Mouse (Mus musculus): Measurements from ENCODE around the gene Ppp1r14a. TPM values are rescaled to one million over a fixed set of nuclear protein-coding genes. Genes with fewer than 3 reads are reported as not detected.

The Ppp1r14a gene
- total RNA-seq, 2 experiments from 2014 or later, result 20.8 to 21.6 TPM

DNA sequence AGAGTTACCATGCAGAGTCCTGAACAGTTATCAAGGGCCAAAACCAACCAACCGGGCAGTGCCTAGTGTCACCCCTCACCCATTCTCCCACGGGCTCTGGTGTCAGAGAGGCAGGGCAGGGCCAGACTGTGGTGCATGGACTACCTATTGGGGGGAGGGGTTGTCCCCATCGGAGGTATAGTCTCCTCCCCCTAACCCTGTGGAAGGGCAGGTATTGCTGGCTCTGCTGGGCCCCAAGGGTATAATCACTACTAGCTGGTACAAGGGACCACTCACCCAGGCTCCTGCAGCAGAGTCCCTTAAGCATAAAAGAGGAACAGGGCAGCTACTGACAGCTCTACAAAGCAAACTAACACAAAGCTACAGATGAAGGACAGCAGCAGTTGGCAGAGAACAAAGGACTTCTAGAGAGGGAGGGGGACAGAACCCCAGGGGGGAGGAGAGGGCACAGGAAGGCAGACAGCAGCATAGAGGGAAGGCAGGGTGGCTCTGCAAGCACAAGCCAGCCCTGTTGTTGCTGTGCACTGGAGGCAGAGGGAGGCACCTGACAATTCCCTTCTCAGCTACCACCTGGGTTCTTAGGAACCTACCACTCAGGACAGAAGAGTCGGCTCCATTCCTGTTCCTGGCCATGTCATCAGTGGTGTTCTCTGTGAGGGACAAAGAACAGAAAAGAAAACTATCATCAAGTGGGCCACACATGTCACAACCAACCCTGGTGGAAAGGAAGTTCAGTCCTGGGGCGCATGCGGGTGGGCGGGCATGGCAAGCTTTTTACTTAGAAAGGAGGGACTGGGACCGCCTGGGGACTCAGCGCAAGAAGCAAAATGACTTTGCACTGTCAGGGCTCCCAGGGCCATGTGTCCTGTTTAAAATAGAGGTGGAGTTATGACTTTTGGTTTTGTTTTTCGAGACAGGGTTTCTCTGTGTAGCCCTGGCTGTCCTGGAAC is 29.1 kb upstream of the Ppp1r14a start:
- H3K4me3 ChIP-seq, result no peak overlapping the region
- TF ChIP-seq CTCF (conservative IDR thresholded peaks at IDR 0.05), result no peak
- no peak overlapping the region for H3K27ac ChIP-seq
- DNase-seq (ENCODE audit: low spot score in 2 of 2), result no peak

DNA sequence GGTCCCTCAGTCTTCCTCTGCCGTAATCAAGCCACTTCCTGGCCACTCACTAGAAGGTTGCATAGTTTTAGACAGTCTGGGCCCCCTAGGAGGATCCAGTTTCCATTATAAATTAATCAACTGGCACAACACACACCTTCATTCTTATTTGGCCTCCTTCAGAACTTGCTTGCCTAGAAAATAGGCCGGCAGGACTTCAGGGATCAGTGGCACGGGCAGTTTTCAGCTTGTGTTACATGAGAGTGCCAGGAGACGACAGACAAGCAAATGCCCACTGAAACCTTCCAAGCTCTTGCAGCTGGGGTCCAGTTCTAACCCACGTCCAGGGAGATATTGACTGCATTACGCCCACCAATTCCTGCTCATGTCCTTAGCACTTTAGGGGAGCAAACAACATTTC is 27.0 kb upstream of the Ppp1r14a start:
- no peak for DNase-seq (ENCODE audit: low spot score in 2 of 2)
- no peak for TF ChIP-seq CTCF (conservative IDR thresholded peaks at IDR 0.05)
- H3K27ac ChIP-seq, result no peak overlapping the region
- H3K4me3 ChIP-seq, result no peak overlapping the region

DNA sequence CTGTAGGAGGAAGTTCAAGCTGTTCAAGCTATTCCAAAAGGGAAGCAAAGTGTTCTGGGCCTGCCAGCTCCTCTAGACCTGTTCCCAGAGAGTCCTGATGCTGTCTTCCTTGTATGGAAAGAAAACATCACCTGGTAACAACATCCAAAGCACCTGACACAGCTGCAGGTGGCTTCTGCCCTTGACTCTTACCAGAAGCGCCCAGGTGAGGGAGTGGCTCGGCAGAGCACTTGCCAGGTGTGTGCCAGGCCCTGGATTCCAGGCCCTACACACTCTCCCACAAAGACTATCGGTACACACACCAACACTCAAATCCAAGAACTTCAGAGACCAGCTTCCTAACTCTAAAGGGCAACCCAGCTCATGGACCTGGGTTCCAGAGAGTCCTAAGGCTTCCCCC is 25.3 kb upstream of the Ppp1r14a start:
- no peak for TF ChIP-seq CTCF (conservative IDR thresholded peaks at IDR 0.05)
- H3K4me3 ChIP-seq, result no peak overlapping the region

DNA sequence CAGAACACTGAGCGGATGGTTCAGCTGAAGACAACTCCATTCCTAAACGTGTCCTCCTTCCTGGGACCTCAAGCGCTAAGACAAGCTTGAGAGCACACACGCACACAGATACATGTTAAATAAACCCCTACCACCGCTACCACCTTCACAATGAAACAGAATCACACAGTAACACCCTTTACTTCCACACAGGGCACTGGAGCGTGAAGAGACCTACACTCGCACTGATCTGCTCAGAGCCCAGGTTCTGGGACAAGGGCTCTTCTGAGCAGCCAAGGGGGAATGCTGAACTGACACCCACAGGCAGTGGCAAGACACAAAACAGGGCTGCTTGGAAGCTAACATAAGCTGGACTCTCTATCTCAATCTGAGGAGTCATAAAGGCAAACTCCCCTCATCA is 23.5 kb upstream of the Ppp1r14a start:
- no peak for TF ChIP-seq CTCF (conservative IDR thresholded peaks at IDR 0.05)
- Histone ChIP-seq H3K27ac (no peak overlapping the region), H3K4me3 (no peak overlapping the region)
- DNase-seq (ENCODE audit: low spot score in 2 of 2), result no peak

More for the DNA sequence above, 25.3 kb upstream of the Ppp1r14a start:
- no peak overlapping the region for H3K27ac ChIP-seq
- DNase-seq (ENCODE audit: low spot score in 2 of 2), result no peak

DNA sequence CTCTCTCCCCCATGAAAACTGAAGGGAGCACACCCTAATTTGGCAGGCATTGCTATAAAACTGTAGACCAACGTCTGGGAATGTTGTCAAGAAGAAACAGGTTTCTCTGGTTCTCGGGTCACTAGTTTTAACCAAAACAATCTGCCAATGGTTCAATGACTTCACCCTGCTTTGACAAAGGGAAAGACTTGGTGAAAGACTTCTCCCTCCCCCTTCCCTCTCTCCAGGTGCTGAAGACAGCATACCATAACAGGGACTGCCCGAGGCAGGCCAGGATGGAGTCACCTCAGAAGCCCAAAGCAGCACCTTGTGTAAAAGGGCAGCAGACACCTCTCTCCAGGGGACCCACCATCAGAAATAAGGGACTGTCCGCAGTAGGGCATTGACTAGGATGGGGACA is 22.2 kb upstream of the Ppp1r14a start:
- no peak for DNase-seq (ENCODE audit: low spot score in 2 of 2)
- H3K4me3 ChIP-seq, result no peak overlapping the region
- TF ChIP-seq CTCF (conservative IDR thresholded peaks at IDR 0.05), result no peak
- no peak overlapping the region for H3K27ac ChIP-seq

DNA sequence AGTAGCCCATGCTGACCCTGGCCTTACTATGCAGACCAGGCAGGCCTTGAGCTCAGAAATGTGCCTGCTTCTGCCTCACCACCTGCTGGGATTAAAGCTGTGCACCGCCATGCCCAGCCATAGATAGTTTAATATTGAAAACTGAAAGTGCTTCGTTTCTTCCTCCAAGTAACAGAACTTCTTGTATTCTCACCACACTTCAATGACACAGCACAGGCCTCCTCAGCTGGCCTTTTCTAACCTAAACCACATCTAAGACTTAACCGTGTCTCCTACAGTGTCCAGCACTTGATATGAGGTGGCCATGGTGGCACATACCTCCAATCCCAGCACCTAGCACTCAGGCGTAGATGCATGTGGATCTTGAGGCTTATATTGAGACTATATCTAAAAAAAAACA is 18.7 kb upstream of the Ppp1r14a start:
- TF ChIP-seq CTCF (conservative IDR thresholded peaks at IDR 0.05), result no peak
- H3K27ac ChIP-seq, result no peak overlapping the region
- DNase-seq (ENCODE audit: low spot score in 2 of 2), result no peak
- H3K4me3 ChIP-seq, result no peak overlapping the region

DNA sequence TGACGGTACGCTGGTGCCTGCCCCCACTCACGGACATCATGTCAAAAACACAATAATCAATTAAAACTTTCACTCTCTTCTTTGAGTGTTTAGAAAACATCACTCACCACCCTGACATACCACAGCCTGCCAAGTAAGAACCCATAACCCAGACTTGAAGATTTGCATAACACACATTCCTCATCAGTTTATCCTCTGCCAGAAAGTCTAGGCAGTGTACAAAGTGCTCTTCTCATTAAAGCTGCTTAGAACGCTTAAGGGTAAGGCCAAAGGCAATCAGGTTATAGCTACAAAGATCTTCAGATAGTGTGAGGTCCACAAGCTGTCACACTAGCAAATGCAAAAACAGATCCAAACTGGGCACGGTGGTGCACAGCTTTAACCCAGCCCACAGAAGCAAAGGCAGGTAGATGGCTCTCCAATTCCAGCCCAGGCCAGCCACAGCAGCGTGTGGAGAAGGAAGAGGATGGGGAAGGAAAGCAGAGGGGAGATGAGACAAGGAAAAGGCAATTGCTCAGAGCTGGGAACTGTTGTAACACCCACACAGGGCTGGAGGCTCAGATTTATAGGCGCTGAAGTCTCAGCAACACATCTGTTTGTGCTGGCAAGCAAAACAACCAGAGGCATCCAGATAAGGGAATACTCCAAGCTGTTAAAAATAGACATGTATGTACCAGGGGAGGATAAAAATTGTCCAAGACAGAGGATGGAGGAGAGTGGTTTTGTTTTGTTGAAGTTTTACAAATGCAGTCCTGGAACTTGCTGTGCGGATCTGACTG is 17.2 kb upstream of the Ppp1r14a start:
- no peak for TF ChIP-seq CTCF (conservative IDR thresholded peaks at IDR 0.05)
- DNase-seq (ENCODE audit: low spot score in 2 of 2), result no peak
- Histone ChIP-seq H3K27ac (peak overlapping the region; percentile 39; the same call in 1 of the 2 replicates), H3K4me3 (no peak overlapping the region)

DNA sequence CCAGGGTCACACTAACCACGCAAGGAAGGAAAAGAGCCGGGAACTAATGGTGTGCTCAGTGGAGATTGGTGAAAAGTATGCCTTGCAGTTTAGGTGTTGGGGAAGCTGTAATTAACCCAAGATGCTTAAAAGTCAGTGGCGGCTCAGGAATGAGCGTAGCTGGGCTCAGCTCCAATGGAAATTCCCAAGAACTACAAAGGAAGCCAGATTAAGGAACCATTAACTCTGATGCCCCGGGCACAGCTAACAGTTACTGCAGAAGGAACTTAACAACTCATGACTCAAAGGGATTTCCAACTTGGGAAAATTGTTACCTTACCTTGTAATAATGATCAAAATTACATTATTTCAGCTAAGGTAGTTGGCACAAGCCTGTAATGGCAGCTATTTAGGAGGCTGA is 12.4 kb upstream of the Ppp1r14a start:
- no peak for DNase-seq (ENCODE audit: low spot score in 2 of 2)
- no peak overlapping the region for H3K27ac ChIP-seq
- H3K4me3 ChIP-seq, result no peak overlapping the region
- no peak for TF ChIP-seq CTCF (conservative IDR thresholded peaks at IDR 0.05)

DNA sequence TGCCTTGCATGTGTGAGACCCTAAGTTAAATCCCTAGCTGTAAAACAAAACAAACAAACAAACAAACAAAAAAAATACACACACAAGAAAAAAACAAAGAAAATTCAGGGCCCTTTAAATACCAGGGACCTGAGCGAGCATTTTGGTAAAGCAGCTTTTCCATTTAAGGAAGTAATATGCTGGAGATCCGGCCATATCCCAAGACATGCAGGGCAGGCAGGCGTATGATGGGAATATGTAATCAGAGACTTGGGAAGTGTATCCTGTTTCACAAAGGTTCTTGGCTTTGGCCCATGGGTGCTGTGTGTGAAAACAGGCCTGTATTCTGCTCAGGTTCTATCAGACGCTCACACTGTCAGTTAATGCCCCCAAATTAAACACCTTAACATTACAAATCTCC is 11.6 kb upstream of the Ppp1r14a start:
- Histone ChIP-seq H3K4me3 (no peak overlapping the region), H3K27ac (no peak overlapping the region)
- TF ChIP-seq CTCF (conservative IDR thresholded peaks at IDR 0.05), result no peak
- no peak for DNase-seq (ENCODE audit: low spot score in 2 of 2)

DNA sequence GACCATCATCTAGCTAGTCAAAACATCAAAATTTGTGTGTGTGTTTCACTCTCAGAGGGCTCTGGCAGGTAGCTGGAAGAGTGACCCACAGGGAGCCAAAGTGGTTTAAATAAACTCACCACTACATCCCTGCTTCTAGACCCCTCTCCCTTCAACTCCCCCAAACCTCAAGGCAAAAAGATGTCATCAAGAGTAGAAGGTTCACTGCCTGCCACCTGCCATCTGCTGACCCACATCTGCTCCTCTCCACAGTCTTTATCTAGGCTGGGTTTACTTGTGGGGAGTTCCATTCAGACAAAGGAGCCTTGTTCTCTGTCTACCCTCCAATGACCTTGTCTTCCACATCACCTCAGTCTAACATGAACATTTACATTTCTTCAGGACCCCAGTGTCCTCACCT is 9.8 kb upstream of the Ppp1r14a start:
- Histone ChIP-seq H3K27ac (no peak overlapping the region), H3K4me3 (no peak overlapping the region)
- no peak for TF ChIP-seq CTCF (conservative IDR thresholded peaks at IDR 0.05)
- no peak for DNase-seq (ENCODE audit: low spot score in 2 of 2)

DNA sequence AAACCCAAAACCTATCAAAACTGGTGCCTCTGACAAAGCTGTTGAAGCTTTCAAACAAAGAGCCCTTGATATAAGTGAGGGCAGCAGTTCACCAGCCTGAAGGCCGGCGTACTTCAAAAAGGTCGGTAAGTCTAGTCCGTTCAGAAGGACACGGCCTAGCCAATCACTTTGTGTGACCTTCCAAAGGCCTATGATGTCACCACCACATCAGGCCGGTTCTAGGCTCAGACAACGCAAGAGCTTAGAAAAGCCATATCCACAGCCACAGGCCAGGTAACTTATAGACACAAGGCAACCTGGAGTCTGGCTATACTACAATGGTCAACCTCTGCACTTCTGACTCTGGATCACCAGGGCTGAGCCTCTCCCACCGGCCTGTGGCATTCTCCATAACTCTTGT is 9.2 kb upstream of the Ppp1r14a start:
- no peak for TF ChIP-seq CTCF (conservative IDR thresholded peaks at IDR 0.05)
- no peak for DNase-seq (ENCODE audit: low spot score in 2 of 2)
- no peak overlapping the region for H3K27ac ChIP-seq
- H3K4me3 ChIP-seq, result no peak overlapping the region

DNA sequence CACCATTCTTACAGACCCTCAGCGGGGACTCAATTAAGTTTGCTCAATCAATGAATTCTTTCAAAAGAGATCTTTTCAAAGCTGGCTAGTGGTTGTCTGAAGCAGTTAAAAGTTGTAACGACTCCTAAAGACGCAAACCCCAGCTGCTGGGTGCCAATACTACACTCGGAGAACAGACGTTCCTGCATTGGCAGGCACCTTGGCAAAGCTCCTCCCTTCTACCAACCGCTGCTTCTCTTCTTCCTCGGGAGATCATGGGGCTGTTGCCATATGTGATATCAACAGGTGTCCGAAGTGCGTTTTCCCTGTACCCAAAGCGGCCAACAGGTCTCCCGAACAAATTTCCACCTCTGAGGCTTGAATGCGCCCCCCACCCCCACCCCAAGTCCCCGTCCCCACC is 8.3 kb upstream of the Ppp1r14a start:
- peak overlapping the region; percentile 68 for H3K4me3 ChIP-seq
- TF ChIP-seq CTCF (conservative IDR thresholded peaks at IDR 0.05), result no peak
- no peak overlapping the region for H3K27ac ChIP-seq
- no peak for DNase-seq (ENCODE audit: low spot score in 2 of 2)
